Mouse (Mus musculus): ENCODE measurements at regions not wholly inside any gene's neighbourhood (a gene's known extent, or its start where the extent isn't known, plus 50 kb on each side); places are given as distances from the start of the nearest gene placed in this dataset.

GRCm38 (mm10) chr19:56100131-56100872 is 186.6 kb upstream of the Habp2 start:
- DNase-seq (ENCODE audit: low spot score in 2 of 2): no peak

- DNase-seq (ENCODE audit: low spot score in 2 of 2): no peak
These were observed 184.4 kb upstream of the Habp2 start for GRCm38 (mm10) chr19:56102454-56103080.

- DNase-seq (ENCODE audit: low spot score in 2 of 2): no peak
These were observed 181.9 kb upstream of the Habp2 start for GRCm38 (mm10) chr19:56105073-56105451.

- DNase-seq (ENCODE audit: low spot score in 2 of 2): no peak
These were observed 181.4 kb upstream of the Habp2 start for GRCm38 (mm10) chr19:56105452-56106091.

GRCm38 (mm10) chr19:56108796-56109195 is 178.1 kb upstream of the Habp2 start:
- no peak for DNase-seq (ENCODE audit: low spot score in 2 of 2)

- DNase-seq (ENCODE audit: low spot score in 2 of 2): no peak
These were observed 171.2 kb upstream of the Habp2 start for GRCm38 (mm10) chr19:56115552-56116284.

- DNase-seq (ENCODE audit: low spot score in 2 of 2): no peak
These were observed 170.7 kb upstream of the Habp2 start for GRCm38 (mm10) chr19:56116285-56116680.

- peak in 1 of 2 experiments; percentile 17 for DNase-seq (ENCODE audit: low spot score in 2 of 2)
These were observed 166.2 kb upstream of the Habp2 start for GRCm38 (mm10) chr19:56120723-56121122.

- DNase-seq (ENCODE audit: low spot score in 2 of 2): no peak
These were observed 164.8 kb upstream of the Habp2 start for GRCm38 (mm10) chr19:56122186-56122585.

- DNase-seq (ENCODE audit: low spot score in 2 of 2): no peak
These were observed 155.4 kb upstream of the Habp2 start for GRCm38 (mm10) chr19:56131556-56131955.

- DNase-seq (ENCODE audit: low spot score in 2 of 2): no peak
These were observed 153.9 kb upstream of the Habp2 start for GRCm38 (mm10) chr19:56132911-56133562.

- no peak for DNase-seq (ENCODE audit: low spot score in 2 of 2)
These were observed 153.4 kb upstream of the Habp2 start for GRCm38 (mm10) chr19:56133565-56133964.

- peak; percentile 42 to 61 for DNase-seq (ENCODE audit: low spot score in 2 of 2)
These were observed 152.7 kb upstream of the Habp2 start for GRCm38 (mm10) chr19:56134081-56134818.

GRCm38 (mm10) chr19:56135306-56135928 is 151.5 kb upstream of the Habp2 start:
- DNase-seq (ENCODE audit: low spot score in 2 of 2): no peak

GRCm38 (mm10) chr19:56140540-56140939 is 146.4 kb upstream of the Habp2 start:
- DNase-seq (ENCODE audit: low spot score in 2 of 2): no peak

- DNase-seq (ENCODE audit: low spot score in 2 of 2): no peak
These were observed 142.7 kb upstream of the Habp2 start for GRCm38 (mm10) chr19:56144221-56144620.

- DNase-seq (ENCODE audit: low spot score in 2 of 2): no peak
These were observed 129.8 kb upstream of the Habp2 start for GRCm38 (mm10) chr19:56157120-56157519.

GRCm38 (mm10) chr19:56162156-56162555 is 124.8 kb upstream of the Habp2 start:
- no peak for DNase-seq (ENCODE audit: low spot score in 2 of 2)

- DNase-seq (ENCODE audit: low spot score in 2 of 2): no peak
These were observed 117.6 kb upstream of the Habp2 start for GRCm38 (mm10) chr19:56169133-56169997.
